Mouse (Mus musculus): ENCODE measurements around the gene Ccr1l1.

Gene Ccr1l1

GRCm38 (mm10) chr9:123957911-123958413 lies 20.2 kb downstream of the Ccr1l1 start:
- no peak for DNase-seq

- no peak for DNase-seq
These were observed 21.3 kb downstream of the Ccr1l1 start for GRCm38 (mm10) chr9:123956892-123957291.

- no peak for DNase-seq
These were observed 24.7 kb downstream of the Ccr1l1 start for GRCm38 (mm10) chr9:123953551-123953950.

- no peak for DNase-seq
These were observed 27.0 kb downstream of the Ccr1l1 start for GRCm38 (mm10) chr9:123951176-123951575.

GRCm38 (mm10) chr9:123949432-123949831 lies 28.8 kb downstream of the Ccr1l1 start:
- DNase-seq = no peak

- no peak for DNase-seq
These were observed 30.4 kb downstream of the Ccr1l1 start for GRCm38 (mm10) chr9:123947815-123948214.

- DNase-seq = no peak
These were observed 36.2 kb downstream of the Ccr1l1 start for GRCm38 (mm10) chr9:123942025-123942424.

GRCm38 (mm10) chr9:123941316-123941715 lies 36.9 kb downstream of the Ccr1l1 start:
- DNase-seq = no peak

- DNase-seq = no peak
These were observed 37.6 kb downstream of the Ccr1l1 start for GRCm38 (mm10) chr9:123940628-123941027.

- DNase-seq = no peak
These were observed 38.0 kb downstream of the Ccr1l1 start for GRCm38 (mm10) chr9:123940168-123940567.

GRCm38 (mm10) chr9:123937989-123938388 lies 40.2 kb downstream of the Ccr1l1 start:
- DNase-seq = no peak

- DNase-seq = no peak
These were observed 41.5 kb downstream of the Ccr1l1 start for GRCm38 (mm10) chr9:123936604-123937280.

GRCm38 (mm10) chr9:123935776-123936175 lies 42.4 kb downstream of the Ccr1l1 start:
- DNase-seq = no peak

- no peak for DNase-seq
These were observed 42.9 kb downstream of the Ccr1l1 start for GRCm38 (mm10) chr9:123935346-123935745.

- DNase-seq = no peak
These were observed 44.3 kb downstream of the Ccr1l1 start for GRCm38 (mm10) chr9:123933716-123934445.

- DNase-seq = no peak
These were observed 45.1 kb downstream of the Ccr1l1 start for GRCm38 (mm10) chr9:123932911-123933675.

GRCm38 (mm10) chr9:123931761-123932700 lies 46.2 kb downstream of the Ccr1l1 start:
- no peak for DNase-seq

- no peak for DNase-seq
These were observed 47.3 kb downstream of the Ccr1l1 start for GRCm38 (mm10) chr9:123930926-123931325.

- DNase-seq = no peak
These were observed 47.7 kb downstream of the Ccr1l1 start for GRCm38 (mm10) chr9:123930476-123930875.

- DNase-seq = no peak
These were observed 48.3 kb downstream of the Ccr1l1 start for GRCm38 (mm10) chr9:123929936-123930335.

GRCm38 (mm10) chr9:123928759-123929246 lies 49.4 kb downstream of the Ccr1l1 start:
- DNase-seq = no peak

Measured in kidney, postnatal 36 days (tissue).